Mouse (Mus musculus) neural tube, embryonic 11.5 days (tissue): ENCODE data around the gene F830045P16Rik. TPM values are rescaled to one million over a fixed set of nuclear protein-coding genes. Genes with fewer than 3 reads are reported as not detected.

Source experiments
- ATAC-seq: fragments of 200-750 bp; cut with Nextera tagmentation; 2 replicates; pipeline ENCODE4 v1.8.0; 2017; ENCODE audit warnings: moderate number of reproducible peaks, mild to moderate bottlenecking, moderate TSS enrichment, moderate library complexity; ENCODE audit not compliant: insufficient read depth, low FRiP score, low TSS enrichment
- DNase-seq: peaks from one replicate; pipeline ENCODE4 v3.0.0-alpha.2; 2015; ENCODE audit warnings: low spot score
- H3K27ac ChIP-seq: fragments of 300-500 bp; sonication (generic); 2 replicates; pipeline ENCODE4 v1.5.1; 2014; ENCODE audit warnings: low read depth, mild to moderate bottlenecking, low read length
- H3K27me3 ChIP-seq: fragments of 300-500 bp; sonication (generic); 2 replicates; pipeline ENCODE4 v1.6.1; 2014; ENCODE audit warnings: mild to moderate bottlenecking, low read length, mixed read lengths; ENCODE audit not compliant: control insufficient read depth, insufficient read depth
- H3K36me3 ChIP-seq: fragments of 300-500 bp; sonication (generic); 2 replicates; pipeline ENCODE4 v1.6.1; 2014; ENCODE audit warnings: mild to moderate bottlenecking, low read length, moderate library complexity, mixed read lengths; ENCODE audit not compliant: control insufficient read depth, insufficient read depth
- H3K4me1 ChIP-seq: fragments of 300-500 bp; sonication (generic); 2 replicates; pipeline ENCODE4 v1.6.1; 2014; ENCODE audit warnings: low read length, mixed read lengths; ENCODE audit not compliant: control insufficient read depth, insufficient read depth
- H3K4me2 ChIP-seq: fragments of 300-500 bp; sonication (generic); 2 replicates; pipeline ENCODE4 v1.6.1; 2014; ENCODE audit warnings: low read depth, mild to moderate bottlenecking, moderate library complexity
- H3K4me3 ChIP-seq: fragments of 300-500 bp; sonication (generic); 2 replicates; pipeline ENCODE4 v1.5.1; 2014; ENCODE audit warnings: low read depth, low read length
- H3K9ac ChIP-seq: fragments of 300-500 bp; sonication (generic); 2 replicates; pipeline ENCODE4 v1.6.1; 2014; ENCODE audit warnings: mild to moderate bottlenecking, low read length
- H3K9me3 ChIP-seq: fragments of 300-500 bp; sonication (generic); 2 replicates; pipeline ENCODE4 v1.6.1; 2016; ENCODE audit warnings: low read length; ENCODE audit not compliant: control insufficient read depth
- WGBS: fragments of 180-500 bp; shearing (Covaris S2); extraction: QIAGEN DNeasy Blood & Tissue Kit; methylation state at CpG from one replicate; pipeline ENCODE4 v1.1.7; 2014; 5-methylcytosine and 5-hydroxymethylcytosine counted together
- polyA plus RNA-seq: library from polyadenylated mRNA; unstranded; fragments of >200 nt; fragmentation: Nextera tagmentation; extraction: Ambion mirVana; gene quantifications from 2 replicates; pipeline ENCODE4 v1.2.1, GENCODE M21; 2014

Gene F830045P16Rik
- polyA plus RNA-seq, 1 experiment from 2014 or later = not detected

DNA sequence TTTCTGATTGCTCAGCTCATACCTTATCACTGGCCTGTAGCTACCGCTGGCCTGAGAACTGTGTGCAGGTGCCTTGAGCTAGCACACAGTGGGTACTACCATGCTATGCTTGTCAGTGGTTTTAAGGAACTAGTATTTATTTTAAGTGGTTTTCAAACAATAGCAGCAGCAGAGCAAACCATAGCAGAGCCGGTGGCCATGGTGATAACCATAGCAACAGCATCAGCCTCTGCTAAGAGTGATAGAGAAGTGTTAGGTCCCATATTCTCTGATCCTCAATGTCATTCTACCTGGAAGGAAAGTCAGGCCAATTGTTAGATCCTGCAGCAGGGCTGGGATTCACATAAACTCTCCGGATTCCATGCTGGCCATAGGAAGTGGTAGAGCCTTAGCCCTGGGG lies 121.8 kb downstream of the F830045P16Rik start:
- Histone ChIP-seq H3K4me2 (no peak overlapping the region), H3K4me3 (no peak overlapping the region), H3K9me3 (no peaks in the 10 kb centered on the region), H3K27me3 (no peaks in the 10 kb centered on the region), H3K4me1 (no peaks in the 10 kb centered on the region), H3K9ac (no peak overlapping the region), H3K27ac (no peak overlapping the region), H3K36me3 (no peaks in the 10 kb centered on the region)
- ATAC-seq (no peak), DNase-seq (no peak)
- 89% methylated on average over 3 of the region's 3 CpGs for WGBS

GRCm38 (mm10) chr2:129413488-129413887 lies 122.9 kb downstream of the F830045P16Rik start:
- Histone ChIP-seq H3K4me3 (no peak overlapping the region), H3K27me3 (no peaks in the 10 kb centered on the region), H3K36me3 (no peaks in the 10 kb centered on the region), H3K27ac (no peak overlapping the region), H3K9me3 (no peaks in the 10 kb centered on the region), H3K4me2 (no peak overlapping the region), H3K9ac (no peak overlapping the region), H3K4me1 (no peaks in the 10 kb centered on the region)
- DNase-seq (no peak), ATAC-seq (no peak)
- WGBS = 74% methylated on average over 6 of the region's 6 CpGs

DNA sequence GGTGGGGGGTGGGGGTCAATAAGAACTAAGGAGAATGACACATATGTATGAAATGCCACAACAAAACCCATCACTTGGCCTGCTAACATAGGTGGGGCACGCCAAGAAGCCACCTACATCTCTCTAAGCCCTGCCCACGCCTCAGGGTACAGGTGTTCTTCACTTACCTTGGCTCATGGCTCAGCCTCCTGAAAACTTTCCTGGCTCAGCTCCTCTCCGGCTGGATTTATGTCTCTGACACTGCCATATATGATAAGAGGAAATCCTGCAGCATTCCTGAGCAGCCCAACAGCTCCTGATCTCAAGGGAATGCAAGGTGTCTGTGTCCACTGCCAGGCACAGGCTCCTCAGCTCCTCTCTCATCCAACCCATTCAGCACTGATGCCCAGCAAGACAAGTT lies 124.8 kb downstream of the F830045P16Rik start:
- Histone ChIP-seq H3K9me3 (no peaks in the 10 kb centered on the region), H3K4me3 (no peak overlapping the region), H3K36me3 (no peaks in the 10 kb centered on the region), H3K4me2 (no peak overlapping the region), H3K27ac (no peak overlapping the region), H3K9ac (no peak overlapping the region), H3K27me3 (no peaks in the 10 kb centered on the region), H3K4me1 (no peaks in the 10 kb centered on the region)
- WGBS = 85% methylated on average over 3 of the region's 3 CpGs
- no peak for DNase-seq
- no peak for ATAC-seq

DNA sequence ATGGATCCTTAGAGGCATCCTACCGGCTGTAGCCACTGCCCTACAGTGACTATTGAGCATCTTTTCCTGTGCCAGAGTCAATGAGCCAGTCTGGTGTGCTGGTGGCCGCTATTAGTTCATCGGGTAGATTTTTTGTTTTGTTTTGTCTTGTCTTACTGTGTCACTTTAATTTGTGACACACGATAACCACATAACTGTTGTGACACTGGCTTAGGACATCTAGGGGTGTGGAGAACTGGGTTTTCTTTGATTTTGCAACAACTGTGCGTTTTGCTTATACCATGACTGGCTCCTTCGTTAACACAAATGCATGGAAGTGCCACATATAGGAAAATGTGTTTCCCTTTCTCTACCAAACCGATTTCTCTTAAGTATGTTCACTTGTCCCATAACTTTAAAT lies 126.1 kb downstream of the F830045P16Rik start:
- no peak overlapping the region for H3K4me3 ChIP-seq
- ATAC-seq (no peak), DNase-seq (no peak)
- H3K4me2 ChIP-seq = no peak overlapping the region
- H3K4me1 ChIP-seq = no peaks in the 10 kb centered on the region
- no peaks in the 10 kb centered on the region for H3K9me3 ChIP-seq
- no peaks in the 10 kb centered on the region for H3K27me3 ChIP-seq
- H3K36me3 ChIP-seq = no peaks in the 10 kb centered on the region
- no peak overlapping the region for H3K27ac ChIP-seq
- H3K9ac ChIP-seq = no peak overlapping the region
- 92% methylated on average over 7 of the region's 7 CpGs for WGBS

- no peaks in the 10 kb centered on the region for H3K4me1 ChIP-seq
- DNase-seq (peak; percentile 76), ATAC-seq (no peak)
- no peaks in the 10 kb centered on the region for H3K9me3 ChIP-seq
- H3K4me2 ChIP-seq = no peak overlapping the region
- H3K36me3 ChIP-seq = no peaks in the 10 kb centered on the region
- no peaks in the 10 kb centered on the region for H3K27me3 ChIP-seq
- no peak overlapping the region for H3K4me3 ChIP-seq
- H3K9ac ChIP-seq = no peak overlapping the region
- WGBS = 21% methylated on average over 18 of the region's 18 CpGs
- H3K27ac ChIP-seq = no peak overlapping the region
These were observed 127.9 kb downstream of the F830045P16Rik start for GRCm38 (mm10) chr2:129408476-129408875.

Other genes starting within 250 kb of the F830045P16Rik start
- 74.6 and 78.9 TPM in 2 replicates for gene Ckap2l, start 239.4 kb downstream of the F830045P16Rik start, polyA plus RNA-seq
- 0.16 TPM in 1 of 2 replicates, not detected in the other for gene Il1a, start 226.6 kb downstream of the F830045P16Rik start, polyA plus RNA-seq
- gene Il1b, start 165.5 kb downstream of the F830045P16Rik start, polyA plus RNA-seq = not detected in 2 replicates
- 18.9 TPM in 2 replicates for gene Sirpa, start 56.2 kb upstream of the F830045P16Rik start, polyA plus RNA-seq
- gene Pdyn, start 163.2 kb upstream of the F830045P16Rik start, polyA plus RNA-seq = 2.7 and 3.0 TPM in 2 replicates